Mouse (Mus musculus) yolk sac, embryonic 10.5 days (tissue): ENCODE results near the gene Jtb.

Source experiments
- DNase-seq: peaks from one replicate; pipeline ENCODE4 v3.0.0-alpha.2; 2017; ENCODE audit warnings: low spot score

Gene Jtb

DNA sequence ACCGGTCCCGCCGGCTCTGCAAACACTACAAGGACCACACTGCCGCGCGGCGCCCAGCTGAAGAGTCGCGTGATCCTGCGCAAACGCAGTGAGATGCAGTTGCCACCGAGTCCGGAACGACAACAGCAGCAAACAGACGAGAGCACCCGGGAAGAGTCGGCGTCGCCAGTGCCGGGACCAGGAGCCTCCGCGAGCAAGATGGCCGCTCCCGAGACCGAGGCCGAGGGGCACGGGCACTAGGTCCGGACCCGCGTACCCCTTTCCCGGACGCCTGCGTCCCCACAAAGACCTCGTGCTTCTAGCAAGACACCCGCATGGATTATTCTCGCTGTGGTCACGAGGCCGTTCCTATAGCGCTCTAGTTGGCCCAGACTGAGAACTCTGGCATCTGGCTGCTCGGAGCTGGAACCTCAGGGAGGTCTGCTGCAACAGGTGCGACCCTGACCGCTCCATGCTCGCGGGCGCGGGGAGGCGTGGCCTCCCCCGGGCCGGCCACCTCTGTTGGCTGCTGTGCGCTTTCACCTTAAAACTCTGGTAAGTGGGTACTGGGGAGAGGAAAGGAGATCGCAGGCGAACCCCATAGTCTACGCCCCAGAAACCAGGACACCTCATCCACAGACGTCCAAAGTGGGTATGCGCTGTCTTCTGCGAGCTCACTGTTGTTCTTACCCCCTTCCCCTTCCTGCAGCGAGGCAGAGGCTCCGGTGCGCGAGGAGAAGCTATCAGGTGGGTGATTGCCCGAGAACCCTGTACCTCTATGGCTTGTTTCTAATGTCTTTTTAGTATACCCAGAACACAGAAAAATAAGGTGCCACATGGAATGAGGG, at the start of gene Jtb:
Gene Jtb (plus strand): TSS at position 91 of the 827 bp plus-strand sequence.
- DNase-seq = peak; percentile 94

DNA sequence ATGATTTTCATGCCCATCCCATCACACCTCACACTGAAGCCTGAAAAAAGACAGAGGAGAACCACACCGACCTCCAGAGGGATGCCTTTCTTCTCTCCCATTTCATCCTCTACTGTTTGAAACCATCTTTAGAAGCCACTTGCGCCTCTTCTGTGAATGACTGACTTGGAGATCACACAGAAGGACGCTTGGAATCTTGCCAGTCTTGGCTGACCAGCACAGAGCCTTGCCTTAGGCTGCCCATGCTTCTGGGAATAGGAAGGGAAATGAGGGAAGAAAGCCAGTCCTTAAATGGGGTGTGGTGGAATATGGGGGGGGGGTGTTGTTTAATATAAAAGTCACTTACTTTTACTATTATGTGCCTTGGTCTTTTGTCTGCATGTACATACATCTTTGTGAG, 47.8 kb upstream of the Jtb start:
- DNase-seq = no peak

DNA sequence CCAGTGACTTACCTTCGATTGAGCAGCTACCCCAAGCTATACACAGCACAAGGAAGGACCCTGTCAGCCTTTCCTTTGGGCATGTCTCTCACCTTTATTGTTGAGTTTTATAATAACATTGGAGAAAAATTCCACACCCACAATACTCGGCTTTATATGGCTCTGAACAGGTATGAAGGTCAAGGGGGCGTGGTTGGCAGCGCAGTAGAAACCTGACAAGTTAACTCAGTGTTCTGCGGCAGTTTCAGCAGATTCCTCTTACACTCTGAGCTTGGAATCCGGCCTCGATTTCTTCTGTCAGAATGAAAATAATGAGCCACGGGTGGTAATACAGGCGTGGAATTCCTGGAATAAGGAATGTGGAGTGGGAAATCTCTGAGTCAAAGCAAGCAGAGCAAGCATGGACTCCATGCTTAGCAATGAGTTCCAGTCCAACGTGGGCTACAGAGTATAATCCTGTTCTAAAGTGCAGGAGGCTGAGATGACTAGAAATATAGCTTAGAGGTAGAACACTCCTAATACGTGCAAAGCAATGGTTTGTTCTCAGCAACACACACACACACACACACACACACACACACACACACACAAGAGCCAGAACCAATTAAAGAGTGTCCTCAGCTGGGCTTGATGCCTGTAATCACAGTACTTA, 40.4 kb upstream of the Jtb start:
- DNase-seq = no peak

DNA sequence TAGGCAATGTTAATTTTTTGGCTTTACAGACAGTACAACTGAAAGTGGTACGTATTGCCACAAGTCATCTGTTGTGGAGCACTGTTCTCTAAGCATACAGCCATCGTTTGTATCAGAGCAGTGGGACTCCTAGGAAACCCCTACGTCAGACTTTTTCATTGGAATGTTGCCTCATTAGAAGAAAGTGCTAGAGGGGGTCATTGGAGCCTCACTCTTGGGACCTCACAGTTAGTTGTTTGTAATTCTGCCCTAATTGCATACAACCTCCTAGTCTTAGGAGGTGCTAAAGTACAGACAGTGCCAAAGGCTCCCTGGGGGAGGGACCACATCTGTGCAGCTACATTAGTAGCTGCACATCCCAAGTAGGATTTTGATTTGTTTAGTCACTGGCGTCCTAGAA, 36.6 kb upstream of the Jtb start:
- DNase-seq = no peak

DNA sequence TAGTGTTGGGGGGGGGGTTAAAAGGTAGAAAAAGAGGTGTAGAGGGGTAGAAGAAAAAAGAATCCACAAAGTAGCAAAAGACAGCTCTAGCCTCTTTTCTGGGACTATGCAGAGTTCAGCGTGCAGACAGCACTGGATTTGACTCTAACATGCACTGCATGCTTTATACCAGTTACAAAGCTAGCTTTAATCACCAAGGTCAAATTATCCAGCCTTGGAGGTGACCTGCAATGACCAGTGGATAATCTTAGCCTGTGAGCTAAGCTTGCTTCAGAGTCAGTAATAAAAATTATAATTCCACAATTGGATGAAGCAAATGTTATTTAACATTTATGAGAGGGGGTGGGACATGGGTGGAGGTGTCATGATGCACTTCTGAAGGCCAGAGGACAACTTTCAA, 35.8 kb upstream of the Jtb start:
- no peak for DNase-seq

DNA sequence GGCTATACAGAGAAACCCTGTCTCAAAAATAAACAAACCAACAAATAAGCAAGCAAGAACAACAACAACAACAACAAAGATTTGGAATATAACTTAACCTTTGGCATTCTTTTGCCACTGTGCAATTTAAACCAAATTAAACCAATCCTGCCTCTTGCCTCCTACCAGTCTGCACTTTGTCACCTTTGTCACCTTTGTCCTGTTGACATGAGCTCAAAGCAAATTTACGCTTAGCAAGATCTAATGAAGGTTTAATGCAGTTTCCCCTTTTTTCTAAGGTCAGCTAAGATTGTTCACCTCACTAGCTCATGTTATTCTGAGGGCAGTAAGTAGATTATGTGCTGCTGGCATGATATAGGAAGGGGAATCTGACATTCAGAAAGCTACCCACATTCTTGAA, 33.8 kb upstream of the Jtb start:
- no peak for DNase-seq

DNA sequence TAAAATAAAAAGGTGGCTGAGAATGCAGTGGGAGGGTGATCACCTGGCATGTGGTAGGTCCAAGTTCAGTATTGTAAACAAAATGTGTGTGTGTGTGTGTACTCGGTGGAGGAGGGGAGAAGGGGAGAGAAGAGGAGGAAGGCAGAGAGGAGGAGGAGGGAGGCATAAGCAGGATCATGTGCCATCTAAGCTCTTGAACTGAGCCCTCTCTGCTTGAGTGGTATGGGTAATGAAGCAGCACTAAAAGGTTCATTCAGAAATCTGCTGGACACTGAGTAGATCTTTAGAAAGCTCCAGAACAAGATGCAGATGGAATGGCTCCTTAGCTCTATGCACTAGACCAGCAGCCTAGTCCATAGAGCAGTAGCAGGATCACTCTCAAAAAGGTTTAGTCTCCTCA, 28.5 kb upstream of the Jtb start:
- no peak for DNase-seq

DNA sequence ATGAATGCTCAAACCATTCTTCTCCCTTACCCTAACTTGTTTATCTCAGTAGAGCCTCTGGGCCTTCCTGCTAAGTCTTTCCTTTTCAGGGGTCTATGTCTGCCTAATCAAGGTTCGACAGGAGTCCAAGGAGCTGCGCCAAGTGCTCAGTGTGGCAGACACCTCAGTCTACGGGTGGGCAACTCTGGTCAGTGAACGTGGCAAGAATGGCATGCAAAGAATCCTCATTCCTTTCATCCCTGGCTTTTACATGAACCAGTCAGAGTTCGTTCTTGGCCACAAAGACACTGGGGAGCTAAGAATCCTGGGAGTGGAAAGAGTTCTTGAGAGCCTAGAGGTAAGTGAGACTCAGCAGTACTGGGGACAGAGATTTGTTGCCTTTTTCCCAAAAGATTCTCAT, 27.8 kb upstream of the Jtb start:
- no peak for DNase-seq

DNA sequence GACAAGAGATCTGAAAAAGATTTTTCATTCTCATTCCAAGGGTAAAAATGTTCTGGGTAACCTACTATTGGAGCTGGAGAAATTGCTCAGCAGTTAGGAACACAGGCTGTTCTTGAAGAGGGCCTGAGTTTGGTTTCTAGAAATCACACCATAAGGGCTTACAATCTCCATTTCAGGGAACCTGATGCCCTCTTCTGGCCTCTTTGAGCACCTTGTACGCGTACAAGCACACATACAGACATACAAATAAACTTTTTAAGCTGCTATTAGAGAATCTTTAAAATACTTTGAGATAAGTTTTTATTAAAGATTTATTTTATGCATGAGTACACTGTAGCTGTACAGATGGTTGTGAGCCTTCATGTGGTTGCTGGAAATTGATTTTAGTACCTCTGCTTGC, 26.8 kb upstream of the Jtb start:
- no peak for DNase-seq

DNA sequence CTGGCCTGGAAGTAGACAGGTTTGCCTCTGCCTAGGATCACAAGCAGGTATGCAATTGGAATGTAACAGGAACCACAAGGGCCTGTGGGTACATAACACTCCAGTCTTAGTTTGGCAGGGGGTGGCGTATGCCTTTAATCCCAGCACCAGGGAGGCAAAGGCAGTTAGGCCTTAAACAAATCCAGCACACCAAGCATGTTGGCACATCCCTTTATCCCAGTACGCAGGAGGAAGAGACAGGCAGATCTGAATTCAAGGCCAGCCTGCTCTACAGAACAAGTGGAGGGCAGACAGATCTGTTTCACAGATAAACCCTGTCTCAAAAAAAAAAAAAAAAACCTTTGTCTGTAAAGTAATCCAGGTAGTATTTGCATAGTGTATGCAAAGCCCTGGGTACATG, 22.7 kb upstream of the Jtb start:
- no peak for DNase-seq

DNA sequence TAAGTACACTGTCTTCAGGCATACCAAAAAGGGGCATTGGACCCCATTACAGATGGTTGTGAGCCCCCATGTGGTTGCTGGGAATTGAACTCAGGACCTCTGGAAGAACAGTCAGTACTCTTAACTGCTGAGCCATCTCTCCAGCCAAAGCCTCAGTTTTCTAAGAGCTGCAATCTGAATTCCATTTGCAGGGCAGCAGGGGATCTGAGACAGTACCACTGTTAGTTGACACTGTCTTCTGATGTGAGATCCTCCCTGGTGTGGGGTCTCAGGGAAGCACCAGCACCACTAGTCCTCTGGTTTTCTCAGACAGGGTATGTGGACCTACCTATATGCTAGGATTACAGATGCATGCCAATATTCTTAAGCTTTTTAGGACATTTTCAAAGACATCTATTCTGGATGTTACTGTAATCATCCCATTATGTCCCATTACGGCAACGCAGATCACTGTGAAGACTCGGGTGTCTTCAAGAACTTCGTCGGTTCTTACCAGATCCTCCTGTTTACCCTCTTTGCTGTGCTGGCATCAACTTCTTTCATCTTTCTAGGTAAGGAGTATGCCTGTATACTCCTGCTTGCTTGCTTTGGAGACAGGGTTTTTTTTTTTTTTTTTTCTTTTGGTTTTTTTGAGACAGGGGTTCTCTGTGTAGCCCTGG, 21.4 kb upstream of the Jtb start:
- no peak for DNase-seq

DNA sequence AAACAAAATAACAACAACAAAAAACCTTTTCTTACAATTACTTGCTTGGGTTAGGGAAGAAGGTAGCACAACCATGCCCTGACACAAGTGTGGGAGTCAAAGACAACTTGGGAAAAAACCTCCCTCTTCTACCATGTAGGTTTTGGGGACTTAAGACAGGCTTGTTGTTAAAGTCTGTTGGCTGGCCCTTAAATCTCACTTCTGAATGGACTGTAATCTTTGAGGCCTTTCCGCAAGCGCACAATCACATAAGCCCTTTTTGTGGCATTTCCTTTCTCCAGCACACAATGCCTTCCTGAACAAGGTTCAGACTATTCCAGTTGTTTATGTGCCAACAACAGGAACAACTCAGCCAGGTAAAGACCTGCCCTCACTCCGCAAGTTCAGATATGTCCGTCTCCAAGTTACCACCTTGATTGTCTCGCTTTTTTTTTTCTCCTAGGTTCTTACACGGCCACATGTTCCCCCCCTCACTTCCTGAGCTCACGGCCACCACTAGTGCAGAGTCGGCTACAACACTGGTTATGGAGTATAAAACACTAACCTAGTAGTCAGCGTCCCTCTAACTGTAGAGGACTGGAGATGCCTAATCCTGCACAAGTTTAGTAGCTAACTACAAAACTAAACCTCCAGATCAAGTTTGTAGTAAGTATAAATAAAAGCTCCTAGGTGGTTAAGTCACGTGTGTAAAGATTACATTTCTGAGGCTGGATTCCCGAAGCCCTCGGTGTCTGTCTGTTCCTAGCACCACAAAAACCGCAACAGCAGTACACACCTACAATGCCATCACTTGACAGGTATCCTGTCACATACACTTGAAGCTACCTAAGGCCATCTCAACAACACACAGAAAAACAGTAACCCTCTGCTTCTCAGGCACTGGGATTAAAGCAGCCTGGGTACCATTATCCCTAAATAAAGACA, 19.7 kb upstream of the Jtb start:
- DNase-seq = no peak

DNA sequence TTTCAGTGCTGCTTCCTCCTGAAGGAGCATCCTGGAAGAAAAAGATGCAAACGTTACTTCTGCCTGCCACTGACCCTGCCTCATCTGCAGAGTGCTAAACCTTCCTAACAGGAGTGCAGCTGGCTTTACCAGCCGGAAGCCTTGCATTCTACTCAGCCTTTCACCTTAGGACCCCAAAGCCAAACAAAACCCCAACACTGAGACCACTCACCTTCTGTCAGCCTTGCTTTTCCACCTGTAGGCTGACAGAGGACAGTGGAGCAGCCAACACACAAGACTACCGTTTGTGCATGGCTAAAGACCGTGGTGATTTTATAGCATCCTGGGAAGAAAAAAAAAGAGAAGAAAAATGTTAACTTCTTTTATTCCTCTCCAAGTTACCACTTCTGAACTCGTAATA, 18.7 kb upstream of the Jtb start:
- no peak for DNase-seq

DNA sequence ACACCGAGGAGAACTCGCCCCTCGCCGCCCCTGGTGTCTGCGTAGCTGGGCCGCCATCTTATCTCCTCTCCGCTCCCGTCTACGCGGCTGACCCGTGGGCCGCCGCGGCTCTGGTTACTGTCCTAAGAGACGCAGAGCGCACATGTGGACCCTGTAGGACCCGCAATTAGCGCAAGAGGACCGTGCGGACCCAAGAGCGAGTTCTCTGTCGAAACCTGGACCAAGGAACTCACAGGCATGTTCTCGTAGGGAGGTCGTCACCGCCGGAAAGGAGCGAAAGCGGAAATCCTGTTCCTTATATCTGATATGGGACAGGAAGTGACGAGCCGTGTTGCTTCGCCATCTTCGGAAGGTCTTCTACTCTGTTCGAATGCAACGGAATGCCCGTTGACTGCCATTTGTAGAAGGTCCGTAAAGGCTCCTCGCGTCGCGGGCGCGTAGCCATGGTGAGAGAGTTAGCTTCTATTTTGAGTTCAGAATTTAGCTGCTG, 18.0 kb upstream of the Jtb start, which contains the start of the genes Rps27 and Rab13:
Gene Rps27 (minus strand): TSS at position 275 of the 490 bp plus-strand sequence.
Gene Rab13 (plus strand): TSS at position 319 of the 490 bp plus-strand sequence.
- DNase-seq = peak; percentile 95

DNA sequence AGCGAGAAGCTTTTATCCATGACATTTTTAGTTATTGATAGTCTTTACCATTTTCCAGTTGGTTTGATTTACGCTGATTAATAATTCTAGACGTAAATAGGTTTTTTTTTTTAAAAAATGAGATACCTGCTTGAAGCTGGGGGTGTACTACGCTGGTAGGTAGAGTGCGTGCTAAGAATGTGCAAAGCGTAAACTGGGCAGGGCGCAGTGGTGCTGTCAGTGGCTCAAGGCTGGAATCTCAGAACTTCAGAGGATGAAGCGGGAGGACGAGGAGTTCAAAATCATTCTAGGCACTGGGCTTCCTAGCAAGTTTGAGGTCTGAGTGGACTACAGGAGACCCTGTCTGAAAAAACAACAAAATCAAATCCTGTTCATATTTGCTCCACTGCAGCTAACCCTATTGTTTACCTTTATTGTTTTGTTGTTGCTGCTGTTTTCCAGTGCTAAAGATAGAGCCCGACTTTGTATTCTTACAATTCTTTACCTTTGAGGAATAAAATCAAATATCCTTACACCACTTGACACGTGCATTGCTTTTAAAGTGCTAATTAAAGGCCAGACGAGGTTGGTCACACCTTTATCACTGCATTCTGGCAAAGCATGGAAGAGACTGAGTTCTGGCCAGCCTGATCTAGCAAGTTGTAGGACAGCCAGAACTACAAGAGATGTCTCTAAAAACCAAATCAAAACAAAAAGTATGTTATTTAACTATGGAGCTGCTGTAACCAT, 17.3 kb upstream of the Jtb start:
- DNase-seq = no peak

DNA sequence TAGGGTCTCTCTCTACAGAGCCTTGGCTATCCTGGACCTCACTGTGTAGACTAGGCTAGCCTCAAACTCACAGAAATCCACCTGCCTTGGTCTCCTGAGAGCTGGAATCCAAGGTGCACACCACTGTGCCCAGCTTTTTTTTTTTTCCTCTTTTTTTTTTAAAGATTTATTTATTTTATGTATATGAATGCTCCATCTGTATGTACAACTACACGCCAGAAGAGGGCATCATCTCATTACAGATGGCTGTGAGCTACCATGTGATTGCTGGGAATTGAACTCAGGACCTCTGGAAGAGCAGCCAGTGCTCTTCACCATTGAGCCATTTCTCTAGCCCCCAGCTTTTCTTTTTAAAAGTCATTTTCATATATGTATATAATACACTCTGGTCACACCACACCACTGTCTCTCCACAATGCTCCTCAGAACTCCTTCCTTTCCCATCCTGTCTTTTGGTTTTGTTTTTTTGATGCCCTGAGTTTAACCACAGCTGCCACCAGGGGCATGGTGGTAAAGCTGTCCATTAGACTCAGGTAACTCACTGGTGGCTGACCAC, 15.5 kb upstream of the Jtb start:
- DNase-seq = no peak

DNA sequence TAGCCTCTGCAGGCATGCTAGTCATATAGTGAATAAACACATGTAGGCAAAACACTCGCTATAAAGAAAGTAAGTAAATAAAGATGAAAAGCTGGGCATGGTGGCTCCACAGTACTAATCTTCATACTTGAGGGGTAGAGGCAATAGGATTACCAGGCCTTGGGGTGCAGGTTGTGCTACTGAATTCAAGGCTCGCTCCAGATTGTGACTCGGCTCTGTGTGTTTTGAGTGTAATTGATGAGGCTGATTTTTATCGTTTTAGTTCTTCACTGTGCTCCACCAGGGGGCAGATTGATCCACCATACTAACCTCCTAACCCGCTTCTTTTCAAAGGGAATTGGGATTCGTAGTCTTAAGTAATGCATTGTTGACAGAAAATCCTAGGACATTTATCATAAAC, 11.3 kb upstream of the Jtb start:
- DNase-seq = peak; percentile 47

DNA sequence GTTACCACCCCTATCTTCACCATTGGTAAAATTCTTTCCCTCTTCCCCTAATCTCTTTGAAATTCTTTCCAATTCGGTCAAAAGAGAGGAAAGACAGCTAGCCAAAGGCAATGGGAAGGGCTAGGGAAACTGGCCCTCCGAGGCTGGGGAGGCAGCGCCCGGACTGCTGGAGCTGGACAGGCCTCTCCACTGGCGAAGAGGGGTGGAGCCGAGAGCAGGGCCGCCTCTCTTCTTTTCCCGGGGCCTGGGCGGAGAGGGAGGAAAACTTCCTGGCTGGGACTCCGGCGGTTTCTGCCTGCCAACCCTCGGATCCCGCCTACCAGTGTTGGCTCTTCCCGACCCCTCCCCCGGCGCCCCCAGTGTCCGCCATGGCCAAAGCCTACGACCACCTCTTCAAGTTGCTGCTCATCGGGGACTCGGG, 10.9 kb upstream of the Jtb start:
- DNase-seq = peak; percentile 84

DNA sequence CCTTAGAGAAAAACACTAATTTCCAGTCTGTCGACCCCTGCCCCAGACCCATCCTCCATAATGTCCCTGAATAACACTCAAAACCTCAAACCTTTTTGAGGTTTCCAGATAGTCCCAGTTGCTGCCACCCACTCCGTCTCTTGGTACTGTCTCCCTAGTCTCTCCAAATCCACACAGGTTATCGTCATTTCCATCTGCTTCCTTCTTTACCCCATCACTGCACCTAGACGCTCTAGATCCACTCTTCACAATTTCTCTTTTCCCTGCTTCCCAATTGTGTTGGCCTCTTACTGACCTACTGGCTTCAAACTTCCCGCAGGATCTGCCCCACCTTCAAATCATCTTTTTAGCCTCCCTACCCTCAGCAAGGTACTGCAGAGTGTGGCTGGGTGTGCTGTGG, 10.3 kb upstream of the Jtb start:
- DNase-seq = no peak

DNA sequence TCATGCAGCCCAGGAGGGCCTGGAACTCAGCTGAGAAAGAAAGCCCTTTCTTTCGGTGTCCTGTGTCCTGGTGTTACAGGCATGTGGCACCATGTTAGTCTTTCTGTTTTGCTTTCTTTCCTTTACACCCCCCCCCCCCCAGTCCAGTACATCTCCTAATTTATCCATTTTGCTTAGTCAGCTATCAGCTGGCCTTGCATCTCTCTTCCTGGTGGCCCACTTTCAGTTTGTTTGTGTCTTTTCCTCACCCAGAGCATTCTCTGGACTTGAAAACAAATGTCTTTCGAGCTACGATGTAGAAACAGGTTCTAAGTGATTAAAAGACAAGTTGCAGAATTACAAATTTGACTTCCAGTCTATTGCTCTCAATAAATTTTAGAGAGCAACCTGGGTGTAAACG, 8.9 kb upstream of the Jtb start:
- DNase-seq = no peak

DNA sequence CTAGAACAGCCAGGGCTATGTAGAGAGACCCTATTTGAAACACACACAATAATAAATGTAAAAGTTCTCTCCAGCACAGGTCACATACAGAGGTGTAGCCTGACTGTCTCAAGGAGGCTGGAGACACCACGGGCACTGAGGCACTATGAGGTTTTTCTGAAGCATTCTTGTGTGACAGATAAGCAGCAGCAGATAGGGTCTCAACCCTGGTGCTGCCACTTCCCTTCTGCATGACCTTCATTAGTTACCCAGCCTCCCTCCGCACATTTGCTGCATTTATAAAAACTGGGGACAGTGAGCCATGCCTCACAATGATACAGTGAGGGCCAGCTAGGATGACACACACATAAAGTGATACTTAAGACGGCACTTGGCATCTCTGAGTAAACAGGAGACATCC, 8.5 kb upstream of the Jtb start:
- no peak for DNase-seq
